Mouse (Mus musculus) heart, embryonic 13.5 days (tissue): ENCODE data around the gene Specc1. TPM values are rescaled to one million over a fixed set of nuclear protein-coding genes. Genes with fewer than 3 reads are reported as not detected.

ENCODE experiments used
- ATAC-seq: fragments of 200-750 bp; cut with Nextera tagmentation; 2 replicates; pipeline ENCODE4 v1.8.0; 2017; ENCODE audit warnings: moderate TSS enrichment; ENCODE audit not compliant: insufficient number of reproducible peaks, low FRiP score, low TSS enrichment; ENCODE audit errors: extremely low read depth
- H3K27ac ChIP-seq: fragments of 300-500 bp; sonication (generic); replicated peaks from 2 replicates; pipeline ENCODE4 v1.5.1; 2015; ENCODE audit warnings: moderate library complexity, mild to moderate bottlenecking, inconsistent platforms
- H3K27me3 ChIP-seq: fragments of 300-500 bp; sonication (generic); replicated peaks from 2 replicates; pipeline ENCODE4 v1.6.1; 2015; ENCODE audit warnings: mild to moderate bottlenecking, inconsistent platforms
- H3K36me3 ChIP-seq: fragments of 300-500 bp; sonication (generic); 2 replicates; pipeline ENCODE4 v1.6.1; 2015; ENCODE audit warnings: mild to moderate bottlenecking, inconsistent platforms
- H3K4me1 ChIP-seq: fragments of 300-500 bp; sonication (generic); 2 replicates; pipeline ENCODE4 v1.6.1; 2015; ENCODE audit warnings: inconsistent platforms
- H3K4me2 ChIP-seq: fragments of 300-500 bp; sonication (generic); 2 replicates; pipeline ENCODE4 v1.6.1; 2015; ENCODE audit warnings: inconsistent platforms, mild to moderate bottlenecking, moderate library complexity
- H3K4me3 ChIP-seq: fragments of 300-500 bp; sonication (generic); 2 replicates; pipeline ENCODE4 v1.5.1; 2015; ENCODE audit warnings: moderate library complexity, mild to moderate bottlenecking, inconsistent platforms
- H3K9ac ChIP-seq: fragments of 300-500 bp; sonication (generic); 2 replicates; pipeline ENCODE4 v1.6.1; 2015; ENCODE audit warnings: inconsistent platforms, mild to moderate bottlenecking, moderate library complexity
- H3K9me3 ChIP-seq: fragments of 300-500 bp; sonication (generic); 2 replicates; pipeline ENCODE4 v1.6.1; 2016; ENCODE audit warnings: inconsistent platforms
- WGBS: fragments of 180-500 bp; shearing (Covaris S2); methylation state at CpG from one replicate; pipeline ENCODE4 v1.1.7; 2015; ENCODE audit warnings: mixed read lengths; 5-methylcytosine and 5-hydroxymethylcytosine counted together
- polyA plus RNA-seq: library from polyadenylated mRNA; unstranded; fragments of >200 nt; fragmentation: Nextera tagmentation; extraction: Ambion mirVana; gene quantifications from 2 replicates; pipeline ENCODE4 v1.2.1, GENCODE M21; 2015

Specc1 gene
- polyA plus RNA-seq, 1 experiment from 2014 or later, result 13.1 TPM

DNA sequence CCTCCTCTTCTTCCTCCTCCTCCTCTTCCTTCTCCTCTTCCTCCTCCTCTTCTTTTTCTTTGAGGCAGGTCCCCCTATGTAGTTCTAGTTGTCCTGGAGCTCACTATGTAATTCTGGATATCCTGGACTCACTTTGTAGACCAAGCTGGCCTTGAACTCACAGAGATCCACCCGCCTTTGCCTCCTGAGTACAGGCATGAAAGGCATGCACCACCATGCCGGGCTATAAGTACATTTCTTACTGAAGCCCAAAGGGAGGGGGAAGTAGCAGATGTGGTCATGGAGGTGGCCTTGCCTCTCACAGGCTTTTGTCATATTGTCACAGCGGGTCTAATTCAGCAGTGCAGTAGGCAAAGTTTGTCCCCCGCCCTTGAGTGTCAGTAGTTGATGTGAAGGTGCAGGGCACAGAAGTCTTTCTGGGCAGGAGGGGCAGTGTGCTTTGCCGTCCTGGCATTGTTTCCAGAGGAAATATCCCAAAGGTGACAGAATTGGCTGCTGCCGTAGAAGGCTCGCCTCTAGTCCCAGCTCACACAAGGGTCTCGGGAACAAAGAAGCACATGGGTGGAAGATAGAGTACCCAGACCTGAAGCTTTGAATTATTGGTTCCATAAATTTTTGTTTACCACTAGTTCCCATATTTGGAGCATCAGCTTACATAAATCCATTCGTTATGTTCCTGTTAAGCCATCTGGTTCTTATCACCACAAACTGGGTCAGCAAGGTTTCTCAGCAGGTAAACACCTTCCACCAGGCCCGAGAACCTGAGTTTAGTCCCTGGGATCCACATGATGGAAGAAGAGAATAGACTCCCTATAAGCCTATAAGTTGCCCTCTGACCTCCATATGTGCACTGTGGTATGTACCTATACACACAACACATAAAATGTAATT lies 62.0 kb downstream of the Specc1 start:
- Histone ChIP-seq H3K4me3 (no peak overlapping the region), H3K9me3 (no peaks in the 10 kb centered on the region), H3K4me1 (peaks cover 6% of the 10 kb centered on the region; the same call in 1 of the 2 replicates), H3K36me3 (no peaks in the 10 kb centered on the region), H3K27me3 (peaks cover 7% of the 10 kb centered on the region; the same call in 1 of the 2 replicates), H3K27ac (no peak overlapping the region), H3K9ac (no peak overlapping the region), H3K4me2 (no peak overlapping the region)
- WGBS, result 68% methylated on average over 10 of the region's 10 CpGs
- ATAC-seq, result no peak

DNA sequence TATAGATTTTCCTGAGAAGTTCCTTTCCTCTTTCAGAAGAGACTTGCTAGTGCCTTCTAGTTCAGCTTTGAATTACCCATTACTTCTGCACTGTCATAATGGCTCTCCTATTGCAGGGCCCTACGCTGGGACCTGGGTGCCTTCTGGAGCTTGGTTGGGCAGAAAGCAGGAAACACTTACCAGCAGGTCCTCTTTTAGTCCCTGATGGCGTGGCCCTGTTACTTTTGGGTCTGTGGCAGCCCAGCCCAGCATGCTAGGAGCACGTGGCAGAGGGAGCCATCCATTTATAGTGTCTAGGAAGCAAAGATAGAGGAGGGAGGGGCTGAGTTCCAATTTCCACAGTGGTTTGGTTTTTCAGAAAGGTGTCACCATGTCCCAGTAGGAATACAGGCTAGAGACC lies 63.3 kb downstream of the Specc1 start:
- Histone ChIP-seq H3K36me3 (no peaks in the 10 kb centered on the region), H3K4me2 (no peak overlapping the region), H3K4me1 (peaks cover 13% of the 10 kb centered on the region), H3K4me3 (no peak overlapping the region), H3K27me3 (peaks cover 7% of the 10 kb centered on the region; the same call in 1 of the 2 replicates), H3K27ac (no peak overlapping the region), H3K9me3 (no peaks in the 10 kb centered on the region), H3K9ac (no peak overlapping the region)
- ATAC-seq, result no peak
- WGBS, result 60% methylated on average over 3 of the region's 3 CpGs

DNA sequence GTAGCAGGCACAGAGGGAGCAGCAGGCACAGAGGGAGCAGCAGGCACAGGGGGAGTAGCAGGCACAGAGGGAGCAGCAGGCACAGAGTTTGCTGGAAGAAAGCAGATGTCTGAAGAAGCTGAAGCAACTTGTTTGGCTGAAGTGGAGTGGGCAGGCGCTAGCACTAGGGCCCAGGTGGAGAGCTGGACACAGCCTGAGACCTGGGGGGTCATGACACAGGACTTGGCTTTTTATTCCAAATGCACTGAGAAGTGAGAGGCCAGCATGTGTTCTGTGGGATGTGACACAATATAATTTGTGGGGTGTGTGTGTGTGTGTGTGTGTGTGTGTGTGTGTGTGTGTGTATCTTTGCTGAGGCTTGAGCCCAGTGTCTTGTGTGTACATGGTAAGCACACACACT lies 64.3 kb downstream of the Specc1 start:
- no peak for ATAC-seq
- Histone ChIP-seq H3K36me3 (no peaks in the 10 kb centered on the region), H3K9me3 (no peaks in the 10 kb centered on the region), H3K9ac (no peak overlapping the region), H3K4me1 (peaks cover 13% of the 10 kb centered on the region), H3K27ac (no peak overlapping the region), H3K27me3 (peaks cover 3% of the 10 kb centered on the region; the same call in 1 of the 2 replicates), H3K4me2 (no peak overlapping the region), H3K4me3 (no peak overlapping the region)
- WGBS, result 71% methylated on average over 1 of the region's 1 CpGs

DNA sequence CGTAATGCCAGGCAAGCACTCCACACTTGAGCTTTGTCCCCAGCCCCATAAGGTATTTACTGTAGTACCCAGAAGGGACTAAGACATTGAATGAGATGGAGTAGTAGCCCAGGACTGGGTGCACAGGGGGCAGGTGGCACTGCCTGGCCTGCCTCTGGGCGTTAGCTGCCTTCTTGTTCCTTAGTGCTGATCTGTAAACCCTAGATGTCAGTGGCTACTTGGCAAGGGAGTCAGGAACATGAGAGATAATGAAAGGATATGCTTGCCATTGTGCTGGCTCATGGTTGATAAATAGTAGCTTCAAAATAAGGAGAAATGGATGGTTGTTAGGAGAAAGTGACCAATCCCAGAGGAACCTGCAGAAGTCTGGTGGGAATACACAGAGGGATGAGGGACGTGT lies 65.5 kb downstream of the Specc1 start:
- Histone ChIP-seq H3K4me2 (no peak overlapping the region), H3K4me1 (peaks cover 19% of the 10 kb centered on the region), H3K9me3 (no peaks in the 10 kb centered on the region), H3K4me3 (no peak overlapping the region), H3K36me3 (no peaks in the 10 kb centered on the region), H3K27me3 (no peaks in the 10 kb centered on the region; the same call in 1 of the 2 replicates), H3K27ac (no peak overlapping the region), H3K9ac (no peak overlapping the region)
- no peak for ATAC-seq
- 74% methylated on average over 3 of the region's 3 CpGs for WGBS

DNA sequence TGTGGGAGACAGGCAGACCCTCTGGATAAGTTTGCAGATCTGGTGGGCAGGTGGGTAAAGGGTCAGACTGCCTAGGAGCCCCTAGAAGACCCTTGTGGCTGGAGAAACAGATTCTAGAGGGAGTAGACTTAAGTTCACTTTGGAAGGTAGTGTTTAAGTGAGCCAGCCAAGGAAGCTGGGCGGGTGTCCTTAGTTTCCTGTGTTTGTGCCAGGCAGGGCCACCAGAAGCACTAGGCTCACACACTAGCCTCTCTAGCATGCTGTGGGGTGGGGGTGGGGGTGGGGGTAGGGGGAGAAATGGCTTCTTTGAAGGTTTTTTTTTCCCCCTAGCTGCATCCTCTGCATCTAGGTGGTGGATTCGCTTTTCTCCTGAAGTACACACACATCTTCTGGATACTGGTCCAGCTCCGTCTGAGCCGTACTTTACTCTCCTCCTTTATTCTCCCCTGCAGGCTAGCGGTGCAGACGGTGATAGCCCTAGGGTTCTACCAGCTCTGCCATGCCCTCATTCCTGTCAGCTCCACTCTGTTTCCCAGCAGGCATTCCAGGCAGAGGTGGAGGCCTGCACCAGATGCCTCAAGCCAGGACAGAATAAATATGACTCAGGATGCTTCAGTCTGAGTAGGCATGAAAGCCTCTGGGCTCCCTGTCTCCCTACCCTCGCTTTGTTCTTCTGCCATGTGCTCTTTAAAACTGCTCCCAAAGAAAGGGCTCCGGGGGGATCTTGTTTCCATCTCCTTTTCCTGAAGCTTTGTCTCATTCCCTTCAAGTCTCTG lies 66.3 kb downstream of the Specc1 start:
- H3K36me3 ChIP-seq, result no peaks in the 10 kb centered on the region
- WGBS, result 71% methylated on average over 8 of the region's 8 CpGs
- peaks cover 19% of the 10 kb centered on the region for H3K4me1 ChIP-seq
- no peak overlapping the region for H3K4me3 ChIP-seq
- no peaks in the 10 kb centered on the region; the same call in 1 of the 2 replicates for H3K27me3 ChIP-seq
- no peak overlapping the region for H3K9ac ChIP-seq
- ATAC-seq, result no peak
- H3K9me3 ChIP-seq, result no peaks in the 10 kb centered on the region
- peak overlapping the region; percentile 40 for H3K27ac ChIP-seq
- H3K4me2 ChIP-seq, result no peak overlapping the region

DNA sequence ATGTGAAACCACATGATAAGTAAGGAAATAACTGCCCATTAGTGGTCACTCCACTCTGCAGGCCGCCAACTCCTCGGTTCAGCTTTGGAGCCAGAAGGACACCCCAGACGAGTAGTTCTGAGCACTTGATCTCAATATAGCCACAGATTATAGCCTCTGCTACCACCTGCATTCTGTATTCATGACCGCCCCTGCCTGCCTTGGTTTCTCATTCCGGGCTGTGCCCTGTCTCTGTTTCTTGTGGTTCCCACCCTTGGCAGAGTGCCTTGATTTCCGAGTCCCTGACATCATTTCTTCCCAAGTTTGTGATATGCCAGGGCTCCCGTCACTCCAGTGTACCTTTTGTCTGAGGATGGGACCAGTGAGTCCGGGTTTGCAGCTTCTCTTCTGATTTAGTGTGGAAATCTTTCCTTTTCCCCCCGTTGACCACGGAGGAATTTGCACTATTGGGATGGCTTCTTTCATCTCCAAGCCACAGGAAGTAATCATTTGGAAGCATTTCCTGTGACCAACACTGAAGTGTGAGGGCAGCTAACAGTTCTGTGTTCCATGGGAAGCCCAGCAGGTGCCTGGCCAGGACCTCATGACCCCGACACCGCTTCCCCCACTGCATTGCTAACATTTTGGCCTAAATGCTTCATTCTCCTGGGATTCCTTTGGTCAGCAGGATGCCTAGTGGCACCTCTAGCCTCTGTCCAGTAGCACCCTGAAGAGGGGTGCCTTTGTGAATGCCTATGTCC lies 67.1 kb downstream of the Specc1 start:
- Histone ChIP-seq H3K4me2 (no peak overlapping the region; the same call in 1 of the 2 replicates), H3K36me3 (no peaks in the 10 kb centered on the region), H3K9me3 (no peaks in the 10 kb centered on the region), H3K4me3 (no peak overlapping the region), H3K9ac (no peak overlapping the region), H3K4me1 (peaks cover 19% of the 10 kb centered on the region), H3K27ac (peak overlapping the region; percentile 40; the same call in 1 of the 2 replicates), H3K27me3 (no peaks in the 10 kb centered on the region; the same call in 1 of the 2 replicates)
- ATAC-seq, result no peak
- WGBS, result 67% methylated on average over 12 of the region's 12 CpGs

DNA sequence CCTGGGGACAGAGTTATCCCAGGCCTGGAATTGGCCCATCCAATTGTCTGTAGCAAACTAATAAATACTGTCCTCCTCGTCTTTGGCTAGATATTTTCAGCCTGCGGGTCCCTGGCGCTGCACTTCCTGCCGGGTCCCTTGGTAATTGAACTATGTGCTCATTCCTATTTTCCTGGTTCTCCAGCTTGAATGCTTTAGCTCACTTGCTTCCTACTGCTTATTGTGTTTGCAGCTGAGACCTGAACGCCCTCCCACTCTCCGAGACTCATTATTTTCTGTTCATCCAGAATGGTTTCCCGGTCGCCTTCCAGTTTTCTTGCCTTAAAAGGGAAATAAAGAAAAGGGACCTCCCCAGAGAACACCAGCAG lies 67.7 kb downstream of the Specc1 start:
- ATAC-seq, result no peak
- no peaks in the 10 kb centered on the region; the same call in 1 of the 2 replicates for H3K27me3 ChIP-seq
- H3K9me3 ChIP-seq, result no peaks in the 10 kb centered on the region
- no peak overlapping the region; the same call in 1 of the 2 replicates for H3K4me2 ChIP-seq
- H3K36me3 ChIP-seq, result no peaks in the 10 kb centered on the region
- H3K4me3 ChIP-seq, result no peak overlapping the region
- peaks cover 19% of the 10 kb centered on the region for H3K4me1 ChIP-seq
- WGBS, result 66% methylated on average over 8 of the region's 8 CpGs
- H3K27ac ChIP-seq, result peak overlapping the region; percentile 40; the same call in 1 of the 2 replicates
- H3K9ac ChIP-seq, result no peak overlapping the region

DNA sequence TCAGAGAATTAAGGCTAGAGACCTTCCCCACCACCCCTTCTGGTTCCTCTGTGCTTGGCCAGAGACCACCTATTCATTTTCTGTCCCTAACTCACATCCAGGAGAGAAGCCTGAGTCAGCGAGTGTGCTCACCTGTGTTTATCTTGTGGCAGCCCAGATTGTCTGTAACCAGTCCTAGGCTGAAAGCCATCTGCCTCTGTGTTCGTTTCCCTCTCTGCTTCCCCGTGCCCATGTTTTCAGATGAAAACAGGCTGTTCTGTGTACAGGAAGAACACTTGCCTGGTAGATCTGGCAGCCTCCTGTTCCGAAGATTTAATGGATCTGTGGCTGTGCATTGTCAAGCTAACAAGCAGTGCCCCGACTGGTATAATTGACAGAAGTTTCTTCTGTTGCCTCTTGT lies 68.4 kb downstream of the Specc1 start:
- no peaks in the 10 kb centered on the region; the same call in 1 of the 2 replicates for H3K27me3 ChIP-seq
- no peaks in the 10 kb centered on the region for H3K36me3 ChIP-seq
- H3K4me1 ChIP-seq, result peaks cover 19% of the 10 kb centered on the region
- WGBS, result 63% methylated on average over 5 of the region's 5 CpGs
- no peak overlapping the region for H3K4me3 ChIP-seq
- no peaks in the 10 kb centered on the region for H3K9me3 ChIP-seq
- H3K4me2 ChIP-seq, result no peak overlapping the region
- no peak for ATAC-seq
- no peak overlapping the region for H3K9ac ChIP-seq
- no peak overlapping the region for H3K27ac ChIP-seq

DNA sequence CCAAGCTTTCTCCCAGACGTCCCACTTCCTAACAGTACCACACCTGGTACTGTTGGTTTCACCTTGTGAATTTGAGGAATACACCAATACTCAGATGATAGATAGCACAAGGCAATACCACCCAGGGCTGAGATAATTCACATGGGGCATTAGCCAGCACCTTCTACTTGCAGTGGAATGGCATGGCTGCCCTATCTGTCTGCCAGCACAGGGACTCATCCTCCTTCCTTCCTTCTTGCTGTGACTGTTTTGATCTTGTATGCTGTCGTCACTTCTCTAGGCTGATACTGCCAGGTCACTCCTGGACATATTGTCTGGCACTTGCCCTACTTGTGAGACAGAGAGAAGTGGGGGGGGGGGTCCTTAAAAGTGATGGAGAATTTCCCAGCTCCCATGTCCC lies 69.2 kb downstream of the Specc1 start:
- 69% methylated on average over 2 of the region's 2 CpGs for WGBS
- no peak overlapping the region for H3K27ac ChIP-seq
- H3K36me3 ChIP-seq, result no peaks in the 10 kb centered on the region
- no peak for ATAC-seq
- no peak overlapping the region for H3K4me3 ChIP-seq
- no peak overlapping the region for H3K9ac ChIP-seq
- no peaks in the 10 kb centered on the region for H3K9me3 ChIP-seq
- H3K4me1 ChIP-seq, result peaks cover 19% of the 10 kb centered on the region
- H3K27me3 ChIP-seq, result no peaks in the 10 kb centered on the region; the same call in 1 of the 2 replicates
- H3K4me2 ChIP-seq, result no peak overlapping the region

DNA sequence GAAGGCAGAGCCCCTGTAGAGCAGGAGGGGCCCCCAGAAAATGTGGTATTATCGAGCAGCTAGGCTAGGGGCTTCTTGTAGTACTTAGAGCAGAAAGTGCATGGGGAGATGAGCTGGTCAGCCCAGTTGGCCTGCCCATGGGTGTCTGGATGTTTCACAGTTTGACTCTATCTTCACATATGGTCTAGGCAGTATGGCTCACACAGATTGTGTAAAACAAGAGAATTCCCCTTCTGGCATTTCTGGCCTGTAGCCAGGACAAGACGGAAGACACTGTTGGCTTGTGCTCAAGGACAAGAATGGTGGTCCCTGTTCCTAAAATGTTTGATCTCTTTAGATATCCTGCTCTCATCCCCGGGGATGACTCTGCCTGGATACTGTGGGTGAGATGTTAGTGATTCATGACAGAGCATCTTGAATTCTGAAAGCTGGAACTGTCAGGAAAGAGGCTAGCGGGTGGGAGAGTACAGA lies 69.8 kb downstream of the Specc1 start:
- WGBS, result 62% methylated on average over 4 of the region's 4 CpGs

DNA sequence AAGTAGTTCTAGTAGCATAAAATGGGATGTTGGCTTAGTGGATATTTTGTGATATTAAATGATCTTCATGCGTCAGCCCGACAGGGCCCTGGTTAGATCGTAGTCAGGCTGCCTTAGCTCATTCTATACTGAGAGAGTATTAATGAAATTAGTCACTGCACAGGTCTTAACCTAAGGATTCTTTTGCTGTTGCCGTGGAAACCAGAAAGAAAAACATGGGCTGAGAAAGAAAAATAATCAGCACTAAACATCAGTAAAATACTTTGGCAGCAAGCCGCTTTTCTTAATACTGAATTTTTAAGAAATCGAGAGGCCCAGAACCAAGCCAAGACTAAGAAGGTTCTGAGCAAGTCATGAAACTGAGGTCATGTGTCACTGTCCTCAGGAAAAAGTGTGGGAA lies 70.7 kb downstream of the Specc1 start:
- Histone ChIP-seq H3K4me1 (peaks cover 19% of the 10 kb centered on the region), H3K4me3 (no peak overlapping the region), H3K4me2 (no peak overlapping the region), H3K27me3 (no peaks in the 10 kb centered on the region; the same call in 1 of the 2 replicates), H3K27ac (no peak overlapping the region), H3K36me3 (no peaks in the 10 kb centered on the region), H3K9ac (no peak overlapping the region), H3K9me3 (no peaks in the 10 kb centered on the region)
- WGBS, result 85% methylated on average over 6 of the region's 6 CpGs
- ATAC-seq, result no peak

More for the DNA sequence above, 69.8 kb downstream of the Specc1 start:
- Histone ChIP-seq H3K4me3 (no peak overlapping the region), H3K27me3 (no peaks in the 10 kb centered on the region; the same call in 1 of the 2 replicates), H3K4me1 (peaks cover 19% of the 10 kb centered on the region), H3K36me3 (no peaks in the 10 kb centered on the region), H3K9me3 (no peaks in the 10 kb centered on the region), H3K4me2 (no peak overlapping the region), H3K9ac (no peak overlapping the region), H3K27ac (no peak overlapping the region)
- ATAC-seq, result no peak
